Mouse (Mus musculus) limb, embryonic 11.5 days (tissue): ENCODE measurements around the gene Arap1. TPM values are rescaled to one million over a fixed set of nuclear protein-coding genes. Genes with fewer than 3 reads are reported as not detected.

Experiments
- polyA plus RNA-seq: library from polyadenylated mRNA; unstranded; fragments of >200 nt; fragmentation: Nextera tagmentation; extraction: Ambion mirVana; gene quantifications from 2 replicates; pipeline ENCODE4 v1.2.1, GENCODE M21; 2014

Arap1 gene
- polyA plus RNA-seq, 1 experiment from 2014 or later = 14.3 TPM

Other genes with a start within 250 kb of the Arap1 start
- gene Atg16l2, start 45.8 kb upstream of the Arap1 start, polyA plus RNA-seq = 14.9 and 17.7 TPM in 2 replicates
- 15.4 and 17.8 TPM in 2 replicates for gene Stard10, start 31.0 kb upstream of the Arap1 start, polyA plus RNA-seq
- 0.21 TPM in 1 of 2 replicates, not detected in the other for gene Gm45837, start 62.8 kb downstream of the Arap1 start, polyA plus RNA-seq
- 6.9 TPM in 2 replicates for gene Pde2a, start 73.6 kb downstream of the Arap1 start, polyA plus RNA-seq
- not detected in 2 replicates for gene Art2b, start 237.5 kb downstream of the Arap1 start, polyA plus RNA-seq